In the genomic region with DNA sequence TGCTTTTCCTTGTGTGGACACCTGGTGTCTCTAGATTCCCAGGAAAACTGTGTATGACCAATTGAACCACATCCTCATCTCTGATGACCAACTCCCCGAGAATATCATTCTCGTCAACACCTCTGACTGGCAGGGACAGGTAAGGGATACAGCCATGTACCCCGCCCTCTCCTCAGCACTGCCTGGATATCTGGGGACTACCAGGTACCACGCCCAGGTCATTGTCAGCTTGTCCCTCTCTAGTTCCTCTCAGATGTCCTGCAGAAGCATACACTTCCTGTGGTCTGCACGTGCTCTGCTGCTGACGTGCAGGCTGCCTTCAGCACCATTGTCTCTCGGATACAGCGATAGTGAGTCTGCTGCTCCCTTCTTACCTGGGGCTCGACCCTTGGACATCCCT, we compare ENCODE assay signal across 22 mouse cellular contexts. TPM values are rescaled to one million over a fixed set of nuclear protein-coding genes. Genes with fewer than 3 reads are reported as not detected.
DNase-seq lines count a peak whose midpoint lies in the region; ATAC-seq and TF ChIP-seq lines count a peak whose summit lies in the region.
"Had no signal": no experiment of that assay in that cellular context is flagged by ENCODE, and none has a peak within 500 bp of the region (broad histone marks: within the 10 kb centered on the region; RNA-seq: fewer than 3 reads in every experiment).

No protein-coding gene starts in this region.

- intact Hi-C loops in left cerebral cortex, postnatal 36 days (cut with DNase I): no loop called here

- no peak for DNase-seq in midbrain, embryonic 11.5 days (ENCODE audit: low spot score, missing footprints)
- DNase-seq in frontal cortex, postnatal 36 days (ENCODE audit: low spot score in 2 of 2): no peak
- no peak for DNase-seq in left cerebral cortex, postnatal 36 days (ENCODE audit: low spot score in 2 of 2)
- DNase-seq: adrenal gland, adult 2 months; adrenal gland, adult 8-10 months; adrenal gland, postnatal 10 days; adrenal gland, postnatal 14 days; adrenal gland, postnatal 25 days; adrenal gland, postnatal 36 days; B cell, adult 2 months; cerebellum, adult 11 months; cerebellum, adult 11-12 months; cerebellum, adult 18-20 months; cerebellum, adult 2 months had no signal

- H3K79me2 ChIP-seq in C2C12 (ENCODE audit: control insufficient read depth, insufficient read depth) (no peaks in the 10 kb centered on the region), myocyte (ENCODE audit: control insufficient read depth, insufficient read depth) (peaks cover 4% of the 10 kb centered on the region)

- H3K27ac ChIP-seq in midbrain, embryonic 11.5 days (ENCODE audit: low read depth, low read length): no peak overlapping the region
- no peak overlapping the region for H3K27ac ChIP-seq in midbrain, embryonic 13.5 days

- no peaks in the 10 kb centered on the region for H3K79me3 ChIP-seq in C2C12 (ENCODE audit: low read depth)

- H3K9ac ChIP-seq in midbrain, embryonic 11.5 days (ENCODE audit: low read length): no peak overlapping the region
- no peak overlapping the region for H3K9ac ChIP-seq in midbrain, embryonic 13.5 days (replicated peaks)

- TF ChIP-seq POLR2A in myocyte (IDR thresholded peaks at IDR 0.05; ENCODE audit: insufficient read length, low read depth): no peak

- peaks cover 19% of the 10 kb centered on the region for H3K36me3 ChIP-seq in midbrain, embryonic 11.5 days (ENCODE audit: control insufficient read depth, insufficient read depth, low read length)
- H3K36me3 ChIP-seq in midbrain, embryonic 13.5 days: peaks cover 99% of the 10 kb centered on the region
- H3K36me3 ChIP-seq in C2C12 (ENCODE audit: control insufficient read depth, insufficient read depth): peaks cover 64% of the 10 kb centered on the region
- H3K36me3 ChIP-seq in myocyte (ENCODE audit: control insufficient read depth, insufficient read depth): peaks cover 40% of the 10 kb centered on the region

- WGBS in midbrain, embryonic 11.5 days: 92% methylated on average over 9 of the region's 9 CpGs
- WGBS in midbrain, embryonic 13.5 days: 93% methylated on average over 9 of the region's 9 CpGs

- no peak overlapping the region for H3K4me2 ChIP-seq in midbrain, embryonic 11.5 days
- H3K4me2 ChIP-seq in midbrain, embryonic 13.5 days (replicated peaks): no peak overlapping the region
- peak overlapping the region; percentile 42 for H3K4me2 ChIP-seq in myocyte (ENCODE audit: low read depth)

- H3ac ChIP-seq in C2C12 (ENCODE audit: control insufficient read depth, insufficient read length, low read depth) (no peak overlapping the region), myocyte (ENCODE audit: control insufficient read depth, insufficient read length) (no peak overlapping the region)

- no peaks in the 10 kb centered on the region for H3K4me1 ChIP-seq in midbrain, embryonic 11.5 days (ENCODE audit: control insufficient read depth, insufficient read depth, low read length)
- H3K4me1 ChIP-seq in midbrain, embryonic 13.5 days (replicated peaks): no peaks in the 10 kb centered on the region

- 0 out of 2 replicates have a peak, but pooled peaks have one; percentile 15 for ATAC-seq in midbrain, embryonic 11.5 days (ENCODE audit: low FRiP score)
- ATAC-seq in midbrain, embryonic 13.5 days: no peak
- ATAC-seq: activated CD4-positive, CD25-positive, alpha-beta regulatory T cell, adult 4 months; CD4-positive, CD25-positive, alpha-beta regulatory T cell, adult 4 months; Patski had no signal

- no peaks in the 10 kb centered on the region for H3K27me3 ChIP-seq in midbrain, embryonic 11.5 days (ENCODE audit: control insufficient read depth, insufficient read depth, low read length)
- H3K27me3 ChIP-seq in midbrain, embryonic 13.5 days: no peaks in the 10 kb centered on the region
- no peaks in the 10 kb centered on the region for H3K27me3 ChIP-seq in C2C12 (ENCODE audit: control insufficient read depth, insufficient read depth, insufficient read length)
- no peaks in the 10 kb centered on the region for H3K27me3 ChIP-seq in myocyte (ENCODE audit: control insufficient read depth, insufficient read depth, insufficient read length)
- H3K27me3 ChIP-seq: CH12.LX, Patski had no signal

- H3K4me3 ChIP-seq in midbrain, embryonic 11.5 days (ENCODE audit: low read depth, low read length): no peak overlapping the region
- no peak overlapping the region for H3K4me3 ChIP-seq in midbrain, embryonic 13.5 days (replicated peaks)
- H3K4me3 ChIP-seq in C2C12 (ENCODE audit: insufficient read depth, poor library complexity, severe bottlenecking) (no peak overlapping the region), myocyte (no peak overlapping the region)

- no peaks in the 10 kb centered on the region for H3K9me3 ChIP-seq in midbrain, embryonic 11.5 days (ENCODE audit: control insufficient read depth, low read length)
- no peaks in the 10 kb centered on the region for H3K9me3 ChIP-seq in midbrain, embryonic 13.5 days
- H3K9me3 ChIP-seq: G1E had no signal

- no peak for TF ChIP-seq CTCF in C2C12 (IDR thresholded peaks at IDR 0.05; ENCODE audit: control insufficient read depth, insufficient read depth, insufficient read length)

TF ChIP-seq in C2C12, 6 proteins besides CTCF, POLR2A, EP300 and RAD21:
- TF ChIP-seq MYOD1 (IDR thresholded peaks at IDR 0.05; ENCODE audit: control insufficient read depth, insufficient read length, low read depth) (peak; percentile 17), CEBPB (IDR thresholded peaks at IDR 0.05; ENCODE audit: low read depth) (no peak)

TF ChIP-seq in myocyte, 11 proteins besides CTCF, POLR2A, EP300 and RAD21:
- peak; percentile 59 for TF ChIP-seq POLR2AphosphoS2 (IDR thresholded peaks at IDR 0.05; ENCODE audit: insufficient read length, low read depth)
- TF ChIP-seq TCF12 (IDR thresholded peaks at IDR 0.05; ENCODE audit: insufficient read depth, poor library complexity, severe bottlenecking): no peak
- no peak for TF ChIP-seq SRF (IDR thresholded peaks at IDR 0.05; ENCODE audit: control insufficient read depth, insufficient read length, low read depth)
- peak in 1 of 3 experiments; percentile 73 for TF ChIP-seq MYOD1 (IDR thresholded peaks at IDR 0.05; ENCODE audit: control insufficient read depth in 1 of 3, insufficient read length in 2 of 3, low read depth in 2 of 3)
- TF ChIP-seq MYOG (IDR thresholded peaks at IDR 0.05; ENCODE audit: control insufficient read depth in 1 of 3, insufficient read depth in 1 of 3, insufficient read length in 2 of 3, low read depth in 2 of 3): peak in 1 of 3 experiments; percentile 2

RNA-seq across cellular contexts. Expression of gene Tex22, which starts 12.7 kb away (rescaled TPM):
- polyA plus RNA-seq in midbrain, embryonic 11.5 days (2014; fragmentation: Nextera tagmentation; extraction: Ambion mirVana): not detected in 2 replicates
- polyA plus RNA-seq in midbrain, embryonic 13.5 days (2015; fragmentation: Nextera tagmentation; extraction: Ambion mirVana): 0.20 TPM in 1 of 2 replicates, not detected in the other
- polyA plus RNA-seq in C2C12 (2012; fragmentation: generic; extraction: Trizol) (not detected), myocyte (2012; fragmentation: generic; extraction: Trizol) (0.11 TPM)
- total RNA-seq in left cerebral cortex, postnatal 36 days (2021): under 1 TPM; 0.35 to 0.52 TPM
- total RNA-seq: adrenal gland, postnatal 10 days had no signal
- polyA plus RNA-seq: CD4-positive, CD25-positive, alpha-beta regulatory T cell, adult 4 months; G1E; Patski had no signal

RNA-seq across cellular contexts. Expression of gene Mta1, which starts 36.5 kb away (rescaled TPM):
- 19.2 and 21.4 TPM in 2 replicates for polyA plus RNA-seq in midbrain, embryonic 11.5 days (2014; fragmentation: Nextera tagmentation; extraction: Ambion mirVana)
- 17.2 and 17.4 TPM in 2 replicates for polyA plus RNA-seq in midbrain, embryonic 13.5 days (2015; fragmentation: Nextera tagmentation; extraction: Ambion mirVana)
- polyA plus RNA-seq in C2C12 (2012; fragmentation: generic; extraction: Trizol) (90.8 TPM), myocyte (2012; fragmentation: generic; extraction: Trizol) (101 TPM)
- 10 to 100 TPM; 79.8 to 80.2 TPM for total RNA-seq in left cerebral cortex, postnatal 36 days (2021)

RNA-seq across cellular contexts. Expression of gene Pacs2, which starts 47.3 kb away (rescaled TPM):
- 17.3 and 17.5 TPM in 2 replicates for polyA plus RNA-seq in midbrain, embryonic 11.5 days (2014; fragmentation: Nextera tagmentation; extraction: Ambion mirVana)
- polyA plus RNA-seq in midbrain, embryonic 13.5 days (2015; fragmentation: Nextera tagmentation; extraction: Ambion mirVana): 23.8 and 26.5 TPM in 2 replicates
- polyA plus RNA-seq in C2C12 (2012; fragmentation: generic; extraction: Trizol) (48.8 TPM), myocyte (2012; fragmentation: generic; extraction: Trizol) (89.3 TPM)
- 10 to 100 TPM; 70.4 to 74.2 TPM for total RNA-seq in left cerebral cortex, postnatal 36 days (2021)
